Mouse (Mus musculus): ENCODE data around the gene Ltbp3. TPM values are rescaled to one million over a fixed set of nuclear protein-coding genes. Genes with fewer than 3 reads are reported as not detected.

The Ltbp3 gene
- total RNA-seq, 4 experiments from 2014 or later, result 254 to 451 (median 353) TPM

DNA sequence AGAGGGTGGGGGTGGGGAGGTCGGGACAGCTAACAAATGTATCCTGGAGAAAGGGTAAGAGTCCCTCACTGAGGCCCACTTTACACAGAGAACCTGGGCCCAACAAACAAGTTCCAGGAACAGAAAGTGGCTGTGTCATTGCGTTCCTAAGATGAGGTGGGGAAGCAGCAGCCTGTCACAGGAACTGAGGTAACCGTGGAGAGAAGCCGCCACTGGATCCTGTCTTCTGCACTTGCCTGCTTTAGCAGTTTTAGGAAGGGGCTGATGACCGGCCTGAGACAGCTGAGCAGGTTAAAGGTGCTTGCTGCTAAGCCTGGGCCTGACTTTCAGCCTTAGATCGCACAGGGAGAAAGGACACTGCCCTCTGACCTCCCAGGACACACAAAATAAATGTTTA is 66.1 kb downstream of the Ltbp3 start:
- no peak for DNase-seq

DNA sequence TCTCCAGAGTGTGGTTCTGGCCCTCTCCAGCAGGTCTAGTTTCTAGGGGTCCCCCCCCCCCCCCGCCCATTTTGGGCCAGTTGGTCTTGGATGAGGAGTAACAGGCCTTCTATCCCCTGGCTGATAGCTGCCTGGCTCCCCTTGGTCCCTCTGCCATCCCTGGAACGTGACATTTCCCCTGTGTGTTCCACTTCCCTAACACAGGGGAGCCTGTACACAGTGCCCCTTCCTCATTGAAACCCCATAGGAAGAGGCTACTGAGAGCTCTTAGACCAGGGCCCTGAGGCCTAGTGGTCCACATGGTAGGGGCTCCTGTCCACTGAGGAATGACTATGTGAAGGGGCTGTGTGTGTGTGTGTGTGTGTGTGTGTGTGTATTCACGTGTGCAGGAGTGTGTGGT is 67.0 kb downstream of the Ltbp3 start:
- DNase-seq, result no peak

Other genes starting within 250 kb of the Ltbp3 start
- 10 to 100 TPM in 1 of 4 experiments, 1 to 10 TPM in 3; 2.2 to 10.4 (median 5.4) TPM for gene 1700020D05Rik, start 237.1 kb upstream of the Ltbp3 start, total RNA-seq (2022)
- 10 to 100 TPM; 13.4 to 35.0 (median 23.9) TPM for gene Snx32, start 230.4 kb upstream of the Ltbp3 start, total RNA-seq (2022)
- not detected for gene Ovol1, start 180.3 kb upstream of the Ltbp3 start, total RNA-seq (2022)
- 10 to 100 TPM; 10.8 to 15.7 (median 13.1) TPM for gene Ap5b1, start 172.9 kb upstream of the Ltbp3 start, total RNA-seq (2022)
- gene Rnaseh2c, start 139.0 kb upstream of the Ltbp3 start, total RNA-seq (2022), result 100 to 1,000 TPM; 123 to 156 (median 130) TPM
- 10 to 100 TPM; 71.6 to 90.4 (median 76.6) TPM for gene Kat5, start 130.7 kb upstream of the Ltbp3 start, total RNA-seq (2022)
- gene Rela, start 103.4 kb upstream of the Ltbp3 start, total RNA-seq (2022), result 100 to 1,000 TPM in 2 of 4 experiments, 10 to 100 TPM in 2; 90.0 to 114 (median 96.4) TPM
- 10 to 100 TPM; 40.3 to 76.9 (median 57.8) TPM for gene Sipa1, start 77.2 kb upstream of the Ltbp3 start, total RNA-seq (2022)
- gene Map3k11, start 52.2 kb upstream of the Ltbp3 start, total RNA-seq (2022), result 10 to 100 TPM; 40.8 to 53.6 (median 46.3) TPM
- gene Pcnx3, start 52.0 kb upstream of the Ltbp3 start, total RNA-seq (2022), result 100 to 1,000 TPM in 3 of 4 experiments, 10 to 100 TPM in 1; 95.1 to 183 (median 136) TPM
- gene Kcnk7, start 36.5 kb upstream of the Ltbp3 start, total RNA-seq (2022), result not detected
- gene Ehbp1l1, start 14.6 kb upstream of the Ltbp3 start, total RNA-seq (2022), result 10 to 100 TPM; 24.9 to 39.2 (median 32.8) TPM
- 10 to 100 TPM; 56.2 to 62.7 (median 57.0) TPM for gene Fam89b, start 11.3 kb upstream of the Ltbp3 start, total RNA-seq (2022)
- gene Scyl1, start 30.5 kb downstream of the Ltbp3 start, total RNA-seq (2022), result 100 to 1,000 TPM; 112 to 147 (median 124) TPM
- gene Frmd8, start 134.4 kb downstream of the Ltbp3 start, total RNA-seq (2022), result 10 to 100 TPM; 47.6 to 55.2 (median 53.4) TPM
- 10 to 100 TPM; 12.8 to 21.7 (median 17.5) TPM for gene Slc25a45, start 136.9 kb downstream of the Ltbp3 start, total RNA-seq (2022)
- gene Tigd3, start 153.2 kb downstream of the Ltbp3 start, total RNA-seq (2022), result 1 to 10 TPM in 3 of 4 experiments, under 1 TPM in 1; 0.93 to 3.5 (median 1.6) TPM
- gene Dpf2, start 172.1 kb downstream of the Ltbp3 start, total RNA-seq (2022), result 100 to 1,000 TPM in 3 of 4 experiments, 10 to 100 TPM in 1; 93.7 to 147 (median 129) TPM
- gene Cdc42ep2, start 183.9 kb downstream of the Ltbp3 start, total RNA-seq (2022), result 1 to 10 TPM; 4.9 to 9.6 (median 8.3) TPM
- gene Pola2, start 223.3 kb downstream of the Ltbp3 start, total RNA-seq (2022), result 10 to 100 TPM; 22.5 to 51.0 (median 27.8) TPM
- not detected for gene Slc22a20, start 245.2 kb downstream of the Ltbp3 start, total RNA-seq (2022)

All from adrenal gland, adult 8-10 months (tissue).